Mouse (Mus musculus): ENCODE data around the gene Mcl1. TPM values are rescaled to one million over a fixed set of nuclear protein-coding genes. Genes with fewer than 3 reads are reported as not detected.

Gene Mcl1
- total and polyA plus RNA-seq, 2 experiments, result 39.4 to 57.5 TPM

- WGBS, result 57% methylated on average over 3 of the region's 3 CpGs
- Histone ChIP-seq H3K4me3 (ENCODE audit: insufficient read depth, low read depth, low read length) (no peak overlapping the region), H3K4me1 (ENCODE audit: control insufficient read depth, insufficient read depth, low read length) (peaks cover 5% of the 10 kb centered on the region; the same call in 1 of the 2 replicates), H3K36me3 (ENCODE audit: control insufficient read depth, insufficient read depth, low read length) (no peaks in the 10 kb centered on the region), H3K27ac (replicated peaks; ENCODE audit: insufficient read depth, low read depth, low read length) (no peak overlapping the region), H3K27me3 (ENCODE audit: control insufficient read depth, insufficient read depth, low read length) (no peaks in the 10 kb centered on the region), H3K79me2 (ENCODE audit: control insufficient read depth, insufficient read depth, low read length) (no peaks in the 10 kb centered on the region), H3K9ac (ENCODE audit: low read depth, low read length) (no peak overlapping the region)
- no peak for DNase-seq (ENCODE audit: extremely low read depth, low read depth, low spot score)
- TF ChIP-seq POLR2A (IDR thresholded peaks at IDR 0.05; ENCODE audit: extremely low read depth, insufficient read depth, low read length), result no peak
- no peak for TF ChIP-seq CTCF (IDR thresholded peaks at IDR 0.05; ENCODE audit: low read depth, low read length)
Observed at GRCm38 (mm10) chr3:95703276-95703675, 44.7 kb downstream of the Mcl1 start.

- peaks cover 5% of the 10 kb centered on the region; the same call in 1 of the 2 replicates for H3K4me1 ChIP-seq (ENCODE audit: control insufficient read depth, insufficient read depth, low read length)
- H3K36me3 ChIP-seq (ENCODE audit: control insufficient read depth, insufficient read depth, low read length), result no peaks in the 10 kb centered on the region
- DNase-seq (ENCODE audit: extremely low read depth, low read depth, low spot score), result no peak
Observed at GRCm38 (mm10) chr3:95704612-95705011, 46.0 kb downstream of the Mcl1 start.

GRCm38 (mm10) chr3:95706273-95706672, 47.7 kb downstream of the Mcl1 start:
- Histone ChIP-seq H3K27ac (replicated peaks; ENCODE audit: insufficient read depth, low read depth, low read length) (no peak overlapping the region), H3K4me3 (ENCODE audit: insufficient read depth, low read depth, low read length) (no peak overlapping the region), H3K79me2 (ENCODE audit: control insufficient read depth, insufficient read depth, low read length) (no peaks in the 10 kb centered on the region), H3K27me3 (ENCODE audit: control insufficient read depth, insufficient read depth, low read length) (no peaks in the 10 kb centered on the region), H3K36me3 (ENCODE audit: control insufficient read depth, insufficient read depth, low read length) (no peaks in the 10 kb centered on the region), H3K9ac (ENCODE audit: low read depth, low read length) (no peak overlapping the region), H3K4me1 (ENCODE audit: control insufficient read depth, insufficient read depth, low read length) (peaks cover 2% of the 10 kb centered on the region; the same call in 1 of the 2 replicates)
- TF ChIP-seq CTCF (IDR thresholded peaks at IDR 0.05; ENCODE audit: low read depth, low read length) (no peak), POLR2A (IDR thresholded peaks at IDR 0.05; ENCODE audit: extremely low read depth, insufficient read depth, low read length) (no peak)
- WGBS, result 94% methylated on average over 4 of the region's 4 CpGs
- no peak for DNase-seq (ENCODE audit: extremely low read depth, low read depth, low spot score)

More at GRCm38 (mm10) chr3:95704612-95705011, 46.0 kb downstream of the Mcl1 start:
- Histone ChIP-seq H3K4me3 (ENCODE audit: insufficient read depth, low read depth, low read length) (no peak overlapping the region), H3K27ac (replicated peaks; ENCODE audit: insufficient read depth, low read depth, low read length) (no peak overlapping the region), H3K79me2 (ENCODE audit: control insufficient read depth, insufficient read depth, low read length) (no peaks in the 10 kb centered on the region), H3K27me3 (ENCODE audit: control insufficient read depth, insufficient read depth, low read length) (no peaks in the 10 kb centered on the region), H3K9ac (ENCODE audit: low read depth, low read length) (no peak overlapping the region)
- 96% methylated on average over 4 of the region's 4 CpGs for WGBS
- TF ChIP-seq CTCF (IDR thresholded peaks at IDR 0.05; ENCODE audit: low read depth, low read length) (no peak), POLR2A (IDR thresholded peaks at IDR 0.05; ENCODE audit: extremely low read depth, insufficient read depth, low read length) (no peak)

GRCm38 (mm10) chr3:95707497-95707896, 48.9 kb downstream of the Mcl1 start:
- Histone ChIP-seq H3K27me3 (ENCODE audit: control insufficient read depth, insufficient read depth, low read length) (no peaks in the 10 kb centered on the region), H3K4me1 (ENCODE audit: control insufficient read depth, insufficient read depth, low read length) (no peaks in the 10 kb centered on the region), H3K79me2 (ENCODE audit: control insufficient read depth, insufficient read depth, low read length) (no peaks in the 10 kb centered on the region), H3K9ac (ENCODE audit: low read depth, low read length) (no peak overlapping the region), H3K4me3 (ENCODE audit: insufficient read depth, low read depth, low read length) (no peak overlapping the region), H3K27ac (replicated peaks; ENCODE audit: insufficient read depth, low read depth, low read length) (no peak overlapping the region), H3K36me3 (ENCODE audit: control insufficient read depth, insufficient read depth, low read length) (no peaks in the 10 kb centered on the region)
- DNase-seq (ENCODE audit: extremely low read depth, low read depth, low spot score), result no peak
- WGBS, result 93% methylated on average over 7 of the region's 7 CpGs
- TF ChIP-seq CTCF (IDR thresholded peaks at IDR 0.05; ENCODE audit: low read depth, low read length), result no peak
- TF ChIP-seq POLR2A (IDR thresholded peaks at IDR 0.05; ENCODE audit: extremely low read depth, insufficient read depth, low read length), result no peak

GRCm38 (mm10) chr3:95709044-95709443, 50.5 kb downstream of the Mcl1 start:
- no peak overlapping the region for H3K4me3 ChIP-seq (ENCODE audit: insufficient read depth, low read depth, low read length)
- no peak for DNase-seq (ENCODE audit: extremely low read depth, low read depth, low spot score)
- no peaks in the 10 kb centered on the region for H3K4me1 ChIP-seq (ENCODE audit: control insufficient read depth, insufficient read depth, low read length)
- no peak overlapping the region for H3K27ac ChIP-seq (replicated peaks; ENCODE audit: insufficient read depth, low read depth, low read length)
- TF ChIP-seq POLR2A (IDR thresholded peaks at IDR 0.05; ENCODE audit: extremely low read depth, insufficient read depth, low read length), result no peak
- no peak for TF ChIP-seq CTCF (IDR thresholded peaks at IDR 0.05; ENCODE audit: low read depth, low read length)
- H3K9ac ChIP-seq (ENCODE audit: low read depth, low read length), result no peak overlapping the region
- H3K27me3 ChIP-seq (ENCODE audit: control insufficient read depth, insufficient read depth, low read length), result no peaks in the 10 kb centered on the region
- 97% methylated on average over 4 of the region's 4 CpGs for WGBS
- no peaks in the 10 kb centered on the region for H3K36me3 ChIP-seq (ENCODE audit: control insufficient read depth, insufficient read depth, low read length)
- no peaks in the 10 kb centered on the region for H3K79me2 ChIP-seq (ENCODE audit: control insufficient read depth, insufficient read depth, low read length)

GRCm38 (mm10) chr3:95709967-95710366, 51.4 kb downstream of the Mcl1 start:
- H3K27me3 ChIP-seq (ENCODE audit: control insufficient read depth, insufficient read depth, low read length), result no peaks in the 10 kb centered on the region
- no peaks in the 10 kb centered on the region for H3K4me1 ChIP-seq (ENCODE audit: control insufficient read depth, insufficient read depth, low read length)
- no peak for TF ChIP-seq POLR2A (IDR thresholded peaks at IDR 0.05; ENCODE audit: extremely low read depth, insufficient read depth, low read length)
- TF ChIP-seq CTCF (IDR thresholded peaks at IDR 0.05; ENCODE audit: low read depth, low read length), result no peak
- H3K27ac ChIP-seq (replicated peaks; ENCODE audit: insufficient read depth, low read depth, low read length), result no peak overlapping the region
- H3K9ac ChIP-seq (ENCODE audit: low read depth, low read length), result no peak overlapping the region
- no peaks in the 10 kb centered on the region for H3K36me3 ChIP-seq (ENCODE audit: control insufficient read depth, insufficient read depth, low read length)
- H3K79me2 ChIP-seq (ENCODE audit: control insufficient read depth, insufficient read depth, low read length), result no peaks in the 10 kb centered on the region
- no peak for DNase-seq (ENCODE audit: extremely low read depth, low read depth, low spot score)
- H3K4me3 ChIP-seq (ENCODE audit: insufficient read depth, low read depth, low read length), result no peak overlapping the region

Other genes starting within 250 kb of the Mcl1 start
- 23.6 and 24.3 TPM in 2 replicates for gene Arnt, start 224.4 kb upstream of the Mcl1 start, total RNA-seq (2014; rRNA removed)
- gene Arnt, start 224.4 kb upstream of the Mcl1 start, polyA plus RNA-seq (2012; rRNA removed), result 14.2 and 20.8 TPM in 2 replicates
- 0.81 and 1.3 TPM in 2 replicates for gene Ctsk, start 159.5 kb upstream of the Mcl1 start, total RNA-seq (2014; rRNA removed)
- gene Ctsk, start 159.5 kb upstream of the Mcl1 start, polyA plus RNA-seq (2012; rRNA removed), result 0.09 and 0.60 TPM in 2 replicates
- 60.6 and 77.4 TPM in 2 replicates for gene Ctss, start 132.0 kb upstream of the Mcl1 start, total RNA-seq (2014; rRNA removed)
- 9.1 and 13.5 TPM in 2 replicates for gene Ctss, start 132.0 kb upstream of the Mcl1 start, polyA plus RNA-seq (2012; rRNA removed)
- gene Hormad1, start 99.1 kb upstream of the Mcl1 start, total RNA-seq (2014; rRNA removed), result not detected in 2 replicates
- not detected in 2 replicates for gene Hormad1, start 99.1 kb upstream of the Mcl1 start, polyA plus RNA-seq (2012; rRNA removed)
- gene Golph3l, start 69.9 kb upstream of the Mcl1 start, total RNA-seq (2014; rRNA removed), result 4.6 and 5.2 TPM in 2 replicates
- 1.6 and 2.5 TPM in 2 replicates for gene Golph3l, start 69.9 kb upstream of the Mcl1 start, polyA plus RNA-seq (2012; rRNA removed)
- gene Ensa, start 33.8 kb upstream of the Mcl1 start, total RNA-seq (2014; rRNA removed), result 23.5 and 25.1 TPM in 2 replicates
- 5.0 and 5.2 TPM in 2 replicates for gene Ensa, start 33.8 kb upstream of the Mcl1 start, polyA plus RNA-seq (2012; rRNA removed)
- gene Adamtsl4, start 29.1 kb downstream of the Mcl1 start, total RNA-seq (2014; rRNA removed), result 0.55 and 1.6 TPM in 2 replicates
- 2.5 and 4.7 TPM in 2 replicates for gene Adamtsl4, start 29.1 kb downstream of the Mcl1 start, polyA plus RNA-seq (2012; rRNA removed)
- gene Ecm1, start 80.8 kb downstream of the Mcl1 start, total RNA-seq (2014; rRNA removed), result 48.1 and 87.7 TPM in 2 replicates
- 354 and 374 TPM in 2 replicates for gene Ecm1, start 80.8 kb downstream of the Mcl1 start, polyA plus RNA-seq (2012; rRNA removed)
- gene Tars2, start 101.4 kb downstream of the Mcl1 start, total RNA-seq (2014; rRNA removed), result 18.9 and 22.2 TPM in 2 replicates
- 24.6 and 26.5 TPM in 2 replicates for gene Tars2, start 101.4 kb downstream of the Mcl1 start, polyA plus RNA-seq (2012; rRNA removed)
- 7.6 and 9.3 TPM in 2 replicates for gene Rprd2, start 160.1 kb downstream of the Mcl1 start, total RNA-seq (2014; rRNA removed)
- 5.1 and 7.9 TPM in 2 replicates for gene Rprd2, start 160.1 kb downstream of the Mcl1 start, polyA plus RNA-seq (2012; rRNA removed)
- 6.5 and 7.8 TPM in 2 replicates for gene Prpf3, start 197.1 kb downstream of the Mcl1 start, total RNA-seq (2014; rRNA removed)
- 4.1 and 7.4 TPM in 2 replicates for gene Prpf3, start 197.1 kb downstream of the Mcl1 start, polyA plus RNA-seq (2012; rRNA removed)
- 137 and 205 TPM in 2 replicates for gene Mrps21, start 212.7 kb downstream of the Mcl1 start, total RNA-seq (2014; rRNA removed)
- gene Mrps21, start 212.7 kb downstream of the Mcl1 start, polyA plus RNA-seq (2012; rRNA removed), result 39.6 and 49.3 TPM in 2 replicates
- gene Ciart, start 223.5 kb downstream of the Mcl1 start, total RNA-seq (2014; rRNA removed), result 9.2 and 19.5 TPM in 2 replicates
- gene Ciart, start 223.5 kb downstream of the Mcl1 start, polyA plus RNA-seq (2012; rRNA removed), result 1.4 and 1.7 TPM in 2 replicates
- 3.7 and 5.3 TPM in 2 replicates for gene BC028528, start 233.2 kb downstream of the Mcl1 start, total RNA-seq (2014; rRNA removed)
- gene BC028528, start 233.2 kb downstream of the Mcl1 start, polyA plus RNA-seq (2012; rRNA removed), result 0.72 and 0.98 TPM in 2 replicates
- gene Aph1a, start 235.2 kb downstream of the Mcl1 start, total RNA-seq (2014; rRNA removed), result 36.2 and 43.2 TPM in 2 replicates
- 181 and 255 TPM in 2 replicates for gene Aph1a, start 235.2 kb downstream of the Mcl1 start, polyA plus RNA-seq (2012; rRNA removed)
- 24.5 and 35.6 TPM in 2 replicates for gene Car14, start 245.9 kb downstream of the Mcl1 start, total RNA-seq (2014; rRNA removed)
- gene Car14, start 245.9 kb downstream of the Mcl1 start, polyA plus RNA-seq (2012; rRNA removed), result 47.9 and 56.8 TPM in 2 replicates

Data from liver, adult 2 months (tissue).